Mouse (Mus musculus) heart, embryonic 13.5 days (tissue): ENCODE results near the gene Padi6. TPM values are rescaled to one million over a fixed set of nuclear protein-coding genes. Genes with fewer than 3 reads are reported as not detected.

Source experiments
- ATAC-seq: fragments of 200-750 bp; cut with Nextera tagmentation; 2 replicates; pipeline ENCODE4 v1.8.0; 2017; ENCODE audit warnings: moderate TSS enrichment; ENCODE audit not compliant: insufficient number of reproducible peaks, low FRiP score, low TSS enrichment; ENCODE audit errors: extremely low read depth
- H3K27ac ChIP-seq: fragments of 300-500 bp; sonication (generic); replicated peaks from 2 replicates; pipeline ENCODE4 v1.5.1; 2015; ENCODE audit warnings: moderate library complexity, mild to moderate bottlenecking, inconsistent platforms
- H3K27me3 ChIP-seq: fragments of 300-500 bp; sonication (generic); replicated peaks from 2 replicates; pipeline ENCODE4 v1.6.1; 2015; ENCODE audit warnings: mild to moderate bottlenecking, inconsistent platforms
- H3K36me3 ChIP-seq: fragments of 300-500 bp; sonication (generic); 2 replicates; pipeline ENCODE4 v1.6.1; 2015; ENCODE audit warnings: mild to moderate bottlenecking, inconsistent platforms
- H3K4me1 ChIP-seq: fragments of 300-500 bp; sonication (generic); 2 replicates; pipeline ENCODE4 v1.6.1; 2015; ENCODE audit warnings: inconsistent platforms
- H3K4me2 ChIP-seq: fragments of 300-500 bp; sonication (generic); 2 replicates; pipeline ENCODE4 v1.6.1; 2015; ENCODE audit warnings: inconsistent platforms, mild to moderate bottlenecking, moderate library complexity
- H3K4me3 ChIP-seq: fragments of 300-500 bp; sonication (generic); 2 replicates; pipeline ENCODE4 v1.5.1; 2015; ENCODE audit warnings: moderate library complexity, mild to moderate bottlenecking, inconsistent platforms
- H3K9ac ChIP-seq: fragments of 300-500 bp; sonication (generic); 2 replicates; pipeline ENCODE4 v1.6.1; 2015; ENCODE audit warnings: inconsistent platforms, mild to moderate bottlenecking, moderate library complexity
- H3K9me3 ChIP-seq: fragments of 300-500 bp; sonication (generic); 2 replicates; pipeline ENCODE4 v1.6.1; 2016; ENCODE audit warnings: inconsistent platforms
- WGBS: fragments of 180-500 bp; shearing (Covaris S2); methylation state at CpG from one replicate; pipeline ENCODE4 v1.1.7; 2015; ENCODE audit warnings: mixed read lengths; 5-methylcytosine and 5-hydroxymethylcytosine counted together
- polyA plus RNA-seq: library from polyadenylated mRNA; unstranded; fragments of >200 nt; fragmentation: Nextera tagmentation; extraction: Ambion mirVana; gene quantifications from 2 replicates; pipeline ENCODE4 v1.2.1, GENCODE M21; 2015

The Padi6 gene
- polyA plus RNA-seq, 1 experiment from 2014 or later: not detected

DNA sequence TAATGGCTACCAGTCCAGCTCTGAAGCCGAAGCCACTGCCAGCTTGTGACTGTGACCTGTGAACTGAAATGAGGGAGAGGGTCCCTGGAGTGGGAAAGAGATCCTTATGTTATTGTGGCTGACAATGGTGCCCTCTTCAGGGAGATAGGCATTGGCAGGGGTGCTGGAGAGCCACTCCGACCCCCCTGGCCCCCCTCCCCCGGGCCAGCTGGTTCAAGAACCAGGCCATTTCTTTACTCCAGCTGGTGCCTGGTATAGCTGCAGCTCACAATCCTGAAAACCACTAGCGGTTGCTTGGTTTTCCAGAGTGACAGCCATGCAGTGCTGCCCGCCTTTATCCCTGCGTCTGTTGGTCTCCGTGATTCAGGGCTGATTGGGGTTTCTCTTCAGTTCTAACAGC, 33.3 kb downstream of the Padi6 start:
- Histone ChIP-seq H3K4me1 (peaks cover 55% of the 10 kb centered on the region), H3K36me3 (peaks cover 91% of the 10 kb centered on the region), H3K4me2 (no peak overlapping the region), H3K4me3 (no peak overlapping the region), H3K27ac (no peak overlapping the region), H3K9me3 (no peaks in the 10 kb centered on the region), H3K9ac (no peak overlapping the region), H3K27me3 (no peaks in the 10 kb centered on the region)
- WGBS: 88% methylated on average over 7 of the region's 7 CpGs
- no peak for ATAC-seq

DNA sequence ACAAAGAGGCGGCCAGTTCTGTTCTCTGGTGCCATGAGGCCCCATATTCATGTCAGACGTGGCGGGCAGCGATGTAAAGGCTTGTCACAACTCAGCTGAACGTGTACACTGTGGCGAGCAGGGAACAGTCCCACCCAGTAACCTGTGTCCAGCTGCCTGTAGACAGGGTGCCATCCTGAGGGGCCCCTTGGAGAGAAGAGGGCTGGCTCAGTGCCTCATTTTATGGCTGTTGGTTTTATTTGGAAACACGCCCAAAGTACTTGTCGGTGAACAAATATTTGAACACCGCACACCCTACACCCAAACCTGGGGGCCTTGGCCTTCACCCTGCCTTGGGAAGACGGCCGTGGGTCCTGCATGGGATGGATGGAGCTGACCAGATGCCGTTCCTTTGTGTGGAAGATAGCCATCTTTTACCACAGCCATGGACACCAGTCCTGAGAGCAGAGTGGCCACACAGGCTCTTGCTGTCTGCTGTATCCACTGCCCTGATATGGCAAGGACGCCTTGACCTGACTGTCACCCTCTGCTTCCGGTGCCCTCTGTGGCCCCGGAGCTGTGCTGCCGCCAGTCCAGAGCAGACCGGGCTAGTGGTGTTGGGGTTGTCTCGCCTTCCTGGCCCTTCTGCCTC, 34.0 kb downstream of the Padi6 start:
- Histone ChIP-seq H3K27me3 (no peaks in the 10 kb centered on the region), H3K4me2 (no peak overlapping the region), H3K4me3 (no peak overlapping the region), H3K27ac (0 out of 2 replicates have a peak overlapping the region, but pooled peaks have one; percentile 40), H3K36me3 (peaks cover 87% of the 10 kb centered on the region), H3K9me3 (no peaks in the 10 kb centered on the region), H3K9ac (peak overlapping the region; percentile 56), H3K4me1 (peaks cover 57% of the 10 kb centered on the region)
- WGBS: 73% methylated on average over 18 of the region's 18 CpGs
- no peak for ATAC-seq

GRCm38 (mm10) chr4:140707615-140708014, 34.8 kb downstream of the Padi6 start:
- WGBS: 67% methylated on average over 4 of the region's 4 CpGs
- no peak overlapping the region for H3K4me3 ChIP-seq
- H3K9me3 ChIP-seq: no peaks in the 10 kb centered on the region
- ATAC-seq: no peak
- no peaks in the 10 kb centered on the region for H3K27me3 ChIP-seq
- peaks cover 79% of the 10 kb centered on the region for H3K36me3 ChIP-seq
- H3K4me2 ChIP-seq: no peak overlapping the region
- H3K9ac ChIP-seq: peak overlapping the region; percentile 56
- no peak overlapping the region for H3K27ac ChIP-seq
- H3K4me1 ChIP-seq: peaks cover 55% of the 10 kb centered on the region

DNA sequence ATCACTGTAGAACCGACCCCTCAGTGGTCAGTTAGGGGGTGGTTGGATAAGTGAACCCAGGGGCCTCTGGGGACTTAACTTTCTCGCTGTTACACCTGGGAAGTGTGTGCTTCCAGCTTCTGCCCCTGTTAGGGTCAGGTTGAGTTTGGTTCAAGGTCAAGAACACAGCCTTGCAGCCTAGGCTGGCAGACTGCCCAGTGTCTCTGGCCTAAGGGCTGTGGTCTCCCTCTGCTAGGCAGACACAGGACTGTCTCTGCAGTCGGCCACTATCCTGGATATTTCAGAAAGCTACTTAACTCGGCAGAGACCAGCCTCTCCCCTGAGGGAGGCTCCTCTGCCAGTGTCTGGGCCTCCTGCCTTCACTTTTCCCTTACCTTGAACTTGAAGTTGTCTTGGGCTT, 38.3 kb downstream of the Padi6 start:
- Histone ChIP-seq H3K4me3 (peak overlapping the region; percentile 94), H3K27ac (peak overlapping the region; percentile 97), H3K9ac (peak overlapping the region; percentile 95), H3K4me2 (peak overlapping the region; percentile 88), H3K4me1 (peaks cover 67% of the 10 kb centered on the region), H3K36me3 (peaks cover 44% of the 10 kb centered on the region), H3K9me3 (no peaks in the 10 kb centered on the region), H3K27me3 (peaks cover 5% of the 10 kb centered on the region)
- no peak for ATAC-seq
- 34% methylated on average over 4 of the region's 4 CpGs for WGBS

DNA sequence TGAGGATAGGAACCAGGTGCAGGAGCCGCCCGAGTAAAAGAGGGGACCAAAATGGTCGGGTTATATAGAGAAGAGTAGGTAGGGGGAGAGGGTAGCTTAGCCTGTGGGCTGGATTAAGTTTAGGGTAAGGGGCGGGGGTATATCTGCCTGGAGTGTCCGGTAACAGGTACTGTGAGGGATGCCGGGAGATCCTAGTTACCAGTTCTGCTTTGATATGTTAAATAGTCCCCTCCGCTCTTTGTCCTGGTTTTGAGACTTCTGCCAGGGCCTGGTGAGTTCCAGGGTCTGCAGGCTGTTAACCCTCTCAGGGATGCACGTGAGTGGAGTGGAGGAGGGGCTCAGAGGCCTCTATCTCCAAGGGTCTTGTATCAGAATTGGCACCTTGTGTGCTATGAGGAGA, 38.8 kb downstream of the Padi6 start:
- peaks cover 64% of the 10 kb centered on the region for H3K4me1 ChIP-seq
- ATAC-seq: no peak
- H3K4me3 ChIP-seq: peak overlapping the region; percentile 94
- WGBS: 31% methylated on average over 8 of the region's 8 CpGs
- no peaks in the 10 kb centered on the region for H3K9me3 ChIP-seq
- H3K4me2 ChIP-seq: peak overlapping the region; percentile 88
- H3K27ac ChIP-seq: peak overlapping the region; percentile 97
- H3K27me3 ChIP-seq: peaks cover 10% of the 10 kb centered on the region
- peaks cover 39% of the 10 kb centered on the region for H3K36me3 ChIP-seq
- H3K9ac ChIP-seq: peak overlapping the region; percentile 95

- H3K27ac ChIP-seq: peak overlapping the region; percentile 97
- no peaks in the 10 kb centered on the region for H3K9me3 ChIP-seq
- peak; percentile 78 for ATAC-seq
- peaks cover 55% of the 10 kb centered on the region for H3K4me1 ChIP-seq
- H3K36me3 ChIP-seq: peaks cover 30% of the 10 kb centered on the region
- peak overlapping the region; percentile 94 for H3K4me3 ChIP-seq
- WGBS: 2% methylated on average over 36 of the region's 68 CpGs
- H3K4me2 ChIP-seq: peak overlapping the region; percentile 88
- peaks cover 13% of the 10 kb centered on the region for H3K27me3 ChIP-seq
- H3K9ac ChIP-seq: peak overlapping the region; percentile 95
Observed at GRCm38 (mm10) chr4:140702611-140703327, 39.7 kb downstream of the Padi6 start.

GRCm38 (mm10) chr4:140701716-140702561, 40.5 kb downstream of the Padi6 start:
- H3K4me2 ChIP-seq: peak overlapping the region; percentile 88
- peak overlapping the region; percentile 95 for H3K9ac ChIP-seq
- peaks cover 23% of the 10 kb centered on the region for H3K36me3 ChIP-seq
- peak overlapping the region; percentile 94 for H3K4me3 ChIP-seq
- peak; percentile 24 for ATAC-seq
- H3K9me3 ChIP-seq: no peaks in the 10 kb centered on the region
- H3K4me1 ChIP-seq: peaks cover 47% of the 10 kb centered on the region
- peaks cover 13% of the 10 kb centered on the region for H3K27me3 ChIP-seq
- WGBS: under 1% methylated on average over 77 of the region's 107 CpGs
- H3K27ac ChIP-seq: peak overlapping the region; percentile 97

- Histone ChIP-seq H3K9ac (peak overlapping the region; percentile 95), H3K4me3 (peak overlapping the region; percentile 94), H3K9me3 (no peaks in the 10 kb centered on the region), H3K4me1 (peaks cover 44% of the 10 kb centered on the region), H3K27ac (peak overlapping the region; percentile 97), H3K27me3 (peaks cover 13% of the 10 kb centered on the region), H3K4me2 (peak overlapping the region; percentile 88), H3K36me3 (peaks cover 16% of the 10 kb centered on the region)
- under 1% methylated on average over 61 of the region's 61 CpGs for WGBS
- peak; percentile 37; the same call in 1 of the 2 replicates for ATAC-seq
Observed at GRCm38 (mm10) chr4:140701049-140701715, 41.3 kb downstream of the Padi6 start.

DNA sequence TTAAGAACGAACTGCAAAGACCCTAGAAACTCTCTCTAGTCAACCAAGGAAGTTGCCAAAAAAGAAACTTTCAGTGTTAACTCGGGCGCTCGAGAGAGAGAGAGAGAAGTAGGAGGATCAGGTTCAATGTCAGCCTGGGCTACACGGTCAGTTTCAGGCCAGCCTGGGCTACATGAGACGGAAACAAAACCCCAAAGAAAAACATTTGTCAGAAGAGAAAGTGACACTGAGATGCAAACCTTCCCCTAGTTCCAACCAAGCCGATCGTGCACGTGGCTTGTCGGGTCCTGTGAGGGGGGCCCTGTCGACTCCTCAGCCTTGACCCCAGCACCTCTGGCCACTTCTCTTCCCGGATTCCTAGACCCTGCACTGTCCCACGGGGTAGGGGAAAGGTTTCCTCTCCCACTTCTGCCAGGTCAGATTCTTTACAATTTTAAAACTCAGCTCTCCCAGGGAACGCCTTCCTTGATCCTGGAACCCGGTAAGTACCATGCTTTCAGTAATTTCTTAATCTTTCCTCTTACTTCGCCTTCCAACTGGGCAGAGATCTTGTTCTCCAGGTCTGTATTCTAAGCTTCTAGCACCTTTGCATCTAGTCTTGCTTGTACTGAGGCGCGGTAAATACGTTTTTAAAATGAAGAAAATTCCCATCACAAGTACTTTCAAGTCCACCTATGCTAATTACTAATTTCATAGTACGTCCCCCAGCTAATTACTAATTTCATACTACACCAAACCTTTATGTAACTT, 42.0 kb downstream of the Padi6 start, which contains the start of gene Rcc2:
TSS of gene Rcc2 (plus strand) at position 273 of the 750 bp plus-strand sequence.
- 8% methylated on average over 20 of the region's 20 CpGs for WGBS
- Histone ChIP-seq H3K4me1 (peaks cover 40% of the 10 kb centered on the region), H3K9ac (peak within 1 kb of the TSS; percentile 95), H3K9me3 (no peaks in the 10 kb centered on the region), H3K27ac (peak within 1 kb of the TSS; percentile 97), H3K4me3 (peak within 1 kb of the TSS; percentile 94), H3K36me3 (peaks cover 9% of the 10 kb centered on the region), H3K27me3 (peaks cover 13% of the 10 kb centered on the region), H3K4me2 (peak within 1 kb of the TSS; percentile 88)
- no peak for ATAC-seq

GRCm38 (mm10) chr4:140699441-140700127, 42.9 kb downstream of the Padi6 start:
- Histone ChIP-seq H3K9ac (peak overlapping the region; percentile 95), H3K4me2 (peak overlapping the region; percentile 88), H3K9me3 (no peaks in the 10 kb centered on the region), H3K36me3 (0 out of 2 replicates have a peak, but pooled peaks cover 3% of the 10 kb centered on the region), H3K27me3 (peaks cover 13% of the 10 kb centered on the region), H3K4me3 (peak overlapping the region; percentile 94), H3K4me1 (peaks cover 35% of the 10 kb centered on the region), H3K27ac (no peak overlapping the region)
- WGBS: 6% methylated on average over 29 of the region's 29 CpGs
- ATAC-seq: no peak
